Comparison of ENCODE assay signal across 12 mouse cellular contexts in the genomic region with DNA sequence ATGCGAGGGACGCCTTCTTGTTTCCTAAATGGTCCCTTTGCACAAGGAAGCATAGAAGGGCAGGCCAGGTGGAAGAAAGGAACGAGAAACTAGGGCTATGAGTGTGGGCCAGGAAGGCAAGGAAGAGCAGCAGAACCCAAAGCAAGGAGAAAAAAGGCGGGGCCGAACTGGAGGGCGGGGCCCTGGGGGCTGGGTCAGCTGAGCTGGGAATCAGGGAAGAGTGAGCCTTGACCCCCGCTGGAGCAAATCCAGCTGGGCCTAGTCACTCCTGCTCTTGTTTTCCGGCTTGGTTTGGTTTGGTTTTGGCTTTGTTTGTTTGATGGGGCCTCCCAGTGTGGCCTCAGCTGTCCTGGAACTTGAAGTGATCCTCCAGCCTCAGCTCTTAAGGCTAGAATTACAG. TPM values are rescaled to one million over a fixed set of nuclear protein-coding genes. Genes with fewer than 3 reads are reported as not detected.
DNase-seq lines count a peak whose midpoint lies in the region; TF ChIP-seq lines count a peak whose summit lies in the region.
"Had no signal": no experiment of that assay in that cellular context is flagged by ENCODE, and none has a peak within 500 bp of the region (broad histone marks: within the 10 kb centered on the region; RNA-seq: fewer than 3 reads in every experiment).

No protein-coding gene starts in this region.

- intact Hi-C loops in gastrocnemius, adult 2 months (cut with DNase I), result no loop called here
- intact Hi-C loops in gastrocnemius, postnatal 36 days (cut with DNase I), result no loop called here

- no peaks in the 10 kb centered on the region for H3K9me3 ChIP-seq in heart, embryonic 10.5 days
- H3K9me3 ChIP-seq: forebrain, embryonic 13.5 days; hindbrain, embryonic 10.5 days; liver, embryonic 15.5 days had no signal

- no peak for TF ChIP-seq POLR2A in myocyte (IDR thresholded peaks at IDR 0.05; ENCODE audit: insufficient read length, low read depth)
- no peak for TF ChIP-seq POLR2A in thymus, adult 2 months (IDR thresholded peaks at IDR 0.05; ENCODE audit: control insufficient read depth, extremely low read depth, insufficient read depth, low read length, poor library complexity)

- peak overlapping the region; percentile 28; the same call in 1 of the 2 replicates for H3K27ac ChIP-seq in gastrocnemius, adult 2 months
- H3K27ac ChIP-seq in thymus, adult 2 months (ENCODE audit: control insufficient read depth, insufficient read depth, low read length), result no peak overlapping the region
- no peak overlapping the region for H3K27ac ChIP-seq in heart, embryonic 10.5 days
- H3K27ac ChIP-seq: forebrain, embryonic 13.5 days; liver, embryonic 15.5 days had no signal

- peak; percentile 67 for DNase-seq in gastrocnemius, adult 2 months
- no peak for DNase-seq in gastrocnemius, postnatal 36 days
- peak; percentile 90 for DNase-seq in ZHBTc4 (ENCODE audit: low read depth, low spot score)
- peak; percentile 69 for DNase-seq in kidney, adult 18-20 months
- no peak for DNase-seq in thymus, adult 2 months
- no peak for DNase-seq in cerebellum, adult 8-10 months
- DNase-seq in heart, embryonic 10.5 days (ENCODE audit: low spot score), result no peak
- DNase-seq: heart, adult 11 months had no signal

- no peak overlapping the region for H3ac ChIP-seq in myocyte (ENCODE audit: control insufficient read depth, insufficient read length)

- no peak overlapping the region for H3K4me3 ChIP-seq in gastrocnemius, adult 2 months
- H3K4me3 ChIP-seq in myocyte, result no peak overlapping the region
- H3K4me3 ChIP-seq in thymus, adult 2 months (ENCODE audit: control insufficient read depth, insufficient read depth, low read length), result no peak overlapping the region
- no peak overlapping the region for H3K4me3 ChIP-seq in heart, embryonic 10.5 days
- H3K4me3 ChIP-seq: forebrain, embryonic 13.5 days; liver, embryonic 15.5 days had no signal

- no peaks in the 10 kb centered on the region for H3K27me3 ChIP-seq in myocyte (ENCODE audit: control insufficient read depth, insufficient read depth, insufficient read length)
- peaks cover 32% of the 10 kb centered on the region for H3K27me3 ChIP-seq in thymus, adult 2 months (ENCODE audit: control insufficient read depth, insufficient read depth, low read length)
- peaks cover 100% of the 10 kb centered on the region for H3K27me3 ChIP-seq in heart, embryonic 10.5 days (ENCODE audit: insufficient read depth, poor library complexity, severe bottlenecking)

- no peak for TF ChIP-seq CTCF in gastrocnemius, adult 2 months (IDR thresholded peaks at IDR 0.05)
- TF ChIP-seq CTCF in thymus, adult 2 months (IDR thresholded peaks at IDR 0.05; ENCODE audit: borderline replicate concordance, control insufficient read depth, extremely low read depth, insufficient read depth, low read length, poor library complexity), result no peak

- no peaks in the 10 kb centered on the region for H3K79me2 ChIP-seq in myocyte (ENCODE audit: control insufficient read depth, insufficient read depth)

- WGBS in thymus, adult 2 months, result 29% methylated on average over 8 of the region's 8 CpGs
- WGBS in heart, embryonic 10.5 days, result 8% methylated on average over 8 of the region's 8 CpGs

- H3K4me1 ChIP-seq in thymus, adult 2 months (replicated peaks; ENCODE audit: control insufficient read depth, insufficient read depth, low read length), result peaks cover 12% of the 10 kb centered on the region
- H3K4me1 ChIP-seq in heart, embryonic 10.5 days, result peaks cover 31% of the 10 kb centered on the region

- no peaks in the 10 kb centered on the region for H3K36me3 ChIP-seq in myocyte (ENCODE audit: control insufficient read depth, insufficient read depth)
- H3K36me3 ChIP-seq in thymus, adult 2 months (ENCODE audit: control insufficient read depth, insufficient read depth, low read length), result no peaks in the 10 kb centered on the region
- no peaks in the 10 kb centered on the region for H3K36me3 ChIP-seq in heart, embryonic 10.5 days
- H3K36me3 ChIP-seq: hindbrain, embryonic 10.5 days; liver, embryonic 15.5 days had no signal

- H3K4me2 ChIP-seq in myocyte (ENCODE audit: low read depth), result peak overlapping the region; percentile 8
- H3K4me2 ChIP-seq: forebrain, embryonic 13.5 days had no signal

TF ChIP-seq in myocyte, 11 proteins besides CTCF, POLR2A, EP300 and RAD21:
- TF ChIP-seq CEBPB (IDR thresholded peaks at IDR 0.05; ENCODE audit: insufficient read depth, poor library complexity, severe bottlenecking) (no peak), MYOD1 (IDR thresholded peaks at IDR 0.05; ENCODE audit: control insufficient read depth in 1 of 3, insufficient read length in 2 of 3, low read depth in 2 of 3) (no peak), E2F4 (IDR thresholded peaks at IDR 0.05; ENCODE audit: insufficient read depth) (no peak), MYOG (IDR thresholded peaks at IDR 0.05; ENCODE audit: control insufficient read depth in 1 of 3, insufficient read depth in 1 of 3, insufficient read length in 2 of 3, low read depth in 2 of 3) (no peak), TCF3 (IDR thresholded peaks at IDR 0.05; ENCODE audit: insufficient read length, low read depth) (no peak), TCF12 (IDR thresholded peaks at IDR 0.05; ENCODE audit: insufficient read depth, poor library complexity, severe bottlenecking) (no peak), MAX (IDR thresholded peaks at IDR 0.05; ENCODE audit: low read depth) (no peak), USF1 (IDR thresholded peaks at IDR 0.05; ENCODE audit: low read depth) (no peak)

RNA-seq across cellular contexts. Expression of gene Smug1, which starts 4.4 kb away (rescaled TPM):
- 10 to 100 TPM; 10.8 to 12.7 TPM for total RNA-seq in gastrocnemius, adult 2 months (2021)
- 10 to 100 TPM in 1 of 2 experiments, 1 to 10 TPM in 1; 9.9 to 11.3 TPM for total RNA-seq in gastrocnemius, postnatal 36 days (2021)
- 18.6 TPM for polyA plus RNA-seq in myocyte (2012; fragmentation: generic; extraction: Trizol)
- polyA plus RNA-seq in thymus, adult 2 months (2012; rRNA removed), result 24.2 and 25.1 TPM in 2 replicates
- polyA plus RNA-seq in heart, embryonic 10.5 days (2016; fragmentation: Nextera tagmentation; extraction: Ambion mirVana), result 16.2 and 19.5 TPM in 2 replicates

Comparison
In these comparisons a context has a peak if more than half of its experiments do, and no peak if none do; other contexts are left out.
1. DNase-seq: peak in gastrocnemius, adult 2 months (single experiment), ZHBTc4 (single experiment) and kidney, adult 18-20 months (single experiment); none in gastrocnemius, postnatal 36 days (0 of 2), thymus, adult 2 months (single experiment), cerebellum, adult 8-10 months (single experiment) and heart, embryonic 10.5 days (single experiment).